Mouse (Mus musculus) retina, postnatal 1 day (tissue): ENCODE results near the gene Pdpr.
"Not testable (repeated sequence)": the region's sequence is repeated elsewhere in the genome, so short reads cannot be mapped to it uniquely, and the experiment has no call there.

ENCODE experiments used
- DNase-seq: peaks from one replicate; pipeline ENCODE4 v3.0.0-alpha.2; 2012

Gene Pdpr

GRCm38 (mm10) chr8:111091706-111092105, 2.7 kb upstream of the Pdpr start:
- DNase-seq: no peak

- not testable (repeated sequence) for DNase-seq
Measured at GRCm38 (mm10) chr8:111092326-111092725, 2.1 kb upstream of the Pdpr start, which contains the start of gene Clec18a. Gene Clec18a, minus strand, starts transcription at chr8:111092426.

- peak; percentile 30 for DNase-seq
Measured at GRCm38 (mm10) chr8:111094719-111095302, 381 bp downstream of the Pdpr start.

GRCm38 (mm10) chr8:111114891-111115290, 20.5 kb downstream of the Pdpr start:
- no peak for DNase-seq

GRCm38 (mm10) chr8:111119481-111119880, 25.1 kb downstream of the Pdpr start:
- no peak for DNase-seq

- DNase-seq: no peak
Measured at GRCm38 (mm10) chr8:111130756-111131155, 36.3 kb downstream of the Pdpr start.

- DNase-seq: no peak
Measured at GRCm38 (mm10) chr8:111142521-111142920, 48.1 kb downstream of the Pdpr start.

GRCm38 (mm10) chr8:111144901-111145459, 50.5 kb downstream of the Pdpr start:
- DNase-seq: peak; percentile 19

GRCm38 (mm10) chr8:111145460-111146012, 51.1 kb downstream of the Pdpr start:
- DNase-seq: peak; percentile 95

GRCm38 (mm10) chr8:111155721-111156436, 61.4 kb downstream of the Pdpr start:
- DNase-seq: no peak

- DNase-seq: peak; percentile 59
Measured at GRCm38 (mm10) chr8:111157617-111158016, 63.2 kb downstream of the Pdpr start.

- no peak for DNase-seq
Measured at GRCm38 (mm10) chr8:111171661-111172060, 77.2 kb downstream of the Pdpr start.

GRCm38 (mm10) chr8:111185472-111185947, 91.1 kb downstream of the Pdpr start:
- DNase-seq: peak; percentile 16
